Mouse (Mus musculus): Measurements from ENCODE around the gene Patl2.
A peak's percentile ranks its signal among the peaks of the same experiment; 100 is the strongest.

The Patl2 gene

DNA sequence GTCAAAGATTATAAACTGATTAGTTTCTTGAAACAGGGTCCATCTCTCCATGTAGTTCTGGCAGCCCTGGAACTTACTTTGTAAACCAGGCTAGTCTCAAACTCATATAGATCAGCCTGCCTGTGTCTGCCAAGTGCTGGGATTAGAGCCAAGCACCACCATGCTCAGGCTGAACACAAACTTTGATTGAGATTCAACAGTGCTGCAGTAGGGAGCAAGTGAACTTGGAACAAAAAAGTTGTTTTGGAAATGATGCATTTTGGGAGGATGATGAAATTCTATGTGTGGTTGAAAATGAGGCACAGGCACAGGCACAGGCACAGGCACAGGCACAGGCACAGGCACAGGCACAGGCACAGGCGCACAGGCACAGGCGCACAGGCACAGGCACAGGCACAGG, 13.8 kb downstream of the Patl2 start:
- DNase-seq (ENCODE audit: low spot score in 2 of 2) = no peak

DNA sequence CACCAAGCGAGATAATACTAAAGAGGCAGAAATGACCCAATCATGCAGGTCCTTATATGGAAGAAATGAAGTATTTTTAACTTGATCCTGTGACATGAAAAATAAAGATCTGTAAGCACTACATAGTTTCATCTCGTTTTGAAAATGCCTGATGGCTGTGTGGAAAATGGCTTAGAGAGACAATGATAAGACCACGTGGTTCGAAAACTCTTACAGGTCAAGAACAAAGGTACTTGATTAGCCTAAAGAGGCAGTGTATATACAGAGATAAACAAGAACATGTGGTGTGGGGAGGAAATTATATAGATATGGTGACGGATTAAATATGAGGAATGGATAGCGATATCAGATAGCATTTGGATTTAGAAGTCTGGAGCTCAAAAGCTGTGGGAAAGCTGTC, 14.7 kb downstream of the Patl2 start:
- no peak for DNase-seq (ENCODE audit: low spot score in 2 of 2)

DNA sequence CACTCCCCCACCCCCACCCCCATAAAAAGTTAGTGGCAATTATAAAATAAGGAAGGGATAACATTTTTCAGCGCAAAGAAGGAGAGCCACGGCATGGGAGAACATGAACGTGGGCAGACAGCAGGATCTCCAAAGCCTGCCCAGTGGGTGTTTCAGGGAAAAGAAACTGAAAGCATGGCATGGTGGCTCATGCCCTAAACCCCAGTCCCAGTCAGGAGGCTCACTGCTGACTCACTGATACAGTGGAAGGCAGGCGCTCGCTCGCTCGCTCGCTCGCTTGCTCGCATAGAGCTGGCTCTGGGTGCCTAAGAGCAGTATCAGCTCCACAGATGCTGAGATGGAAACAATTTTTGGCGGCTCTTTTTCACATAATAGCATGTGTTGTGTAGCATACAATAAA, 21.7 kb downstream of the Patl2 start:
- no peak for DNase-seq (ENCODE audit: low spot score in 2 of 2)

DNA sequence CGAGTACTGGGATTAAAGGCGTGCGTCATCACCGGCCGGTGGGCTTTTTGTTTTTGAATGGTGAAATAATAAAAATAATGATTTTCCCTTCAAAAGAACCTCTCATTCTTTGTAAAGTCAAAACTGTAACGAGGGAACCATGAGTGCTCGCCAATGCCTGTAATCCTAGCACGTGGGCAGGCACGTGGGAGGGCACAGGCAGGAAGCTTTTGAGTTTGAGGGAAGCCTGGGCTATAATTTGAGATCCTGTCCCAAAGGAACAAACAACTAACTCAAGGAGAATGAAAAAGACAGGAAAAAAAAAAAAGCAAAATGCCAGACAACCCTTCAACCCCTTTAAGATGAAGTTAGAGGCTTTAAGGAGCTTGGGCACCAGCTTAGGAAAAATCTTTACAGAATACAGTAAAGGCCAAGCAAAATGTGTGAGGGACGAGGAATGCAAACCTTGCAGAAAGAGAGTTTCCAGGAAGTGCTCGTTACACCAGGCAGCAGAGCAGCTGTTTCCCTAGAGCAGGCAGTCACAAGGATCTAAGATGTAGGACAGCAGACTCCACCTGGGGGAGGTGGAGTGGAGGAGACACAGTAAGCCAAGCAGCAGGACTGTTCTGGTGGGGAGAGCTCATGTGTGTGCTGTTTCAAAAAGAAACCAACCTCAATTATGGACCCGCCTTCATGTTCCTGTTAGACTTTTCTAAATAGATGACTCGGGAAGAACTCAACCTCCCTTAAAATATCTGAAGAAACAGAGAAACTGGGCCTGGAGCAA, 22.4 kb downstream of the Patl2 start:
- DNase-seq (ENCODE audit: low spot score in 2 of 2) = no peak

DNA sequence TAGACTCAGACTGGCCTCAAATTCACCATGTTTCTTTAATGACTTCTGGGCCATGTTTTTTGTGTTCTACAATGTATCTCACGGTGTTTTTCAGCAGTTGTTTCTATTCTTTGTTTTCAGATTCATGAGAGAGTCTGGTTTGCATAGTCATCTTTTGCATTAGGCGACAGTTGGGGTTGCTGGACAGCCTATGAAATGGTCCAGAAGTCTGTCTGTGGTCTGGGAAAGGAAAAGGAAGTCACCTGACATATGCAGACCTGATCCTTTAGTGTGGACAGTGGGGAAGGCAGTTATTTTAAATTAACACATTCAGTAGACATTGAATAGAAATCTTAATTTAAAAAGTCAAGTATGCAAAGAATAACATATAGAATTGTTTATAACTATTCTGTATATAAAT, 23.5 kb downstream of the Patl2 start:
- no peak for DNase-seq (ENCODE audit: low spot score in 2 of 2)

DNA sequence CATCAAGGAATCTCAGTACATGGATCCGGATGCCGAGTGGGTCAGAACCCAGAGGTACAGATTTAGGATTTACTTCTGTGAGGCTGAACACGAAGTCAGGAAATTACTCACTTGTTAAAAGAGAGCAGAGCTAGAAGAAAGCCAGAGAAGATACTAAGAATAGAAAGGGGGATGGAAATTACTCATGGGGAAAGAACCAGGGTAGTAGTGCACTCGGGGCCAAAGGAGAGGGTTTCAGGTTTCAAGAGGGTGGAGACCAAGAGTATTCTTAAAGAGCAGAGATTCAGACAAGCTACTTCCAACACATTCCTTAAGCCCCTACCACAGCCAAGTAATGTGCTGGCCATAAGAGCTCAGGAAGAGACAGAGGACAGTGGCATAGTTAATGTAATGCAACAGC, 24.4 kb downstream of the Patl2 start:
- DNase-seq (ENCODE audit: low spot score in 2 of 2) = no peak

DNA sequence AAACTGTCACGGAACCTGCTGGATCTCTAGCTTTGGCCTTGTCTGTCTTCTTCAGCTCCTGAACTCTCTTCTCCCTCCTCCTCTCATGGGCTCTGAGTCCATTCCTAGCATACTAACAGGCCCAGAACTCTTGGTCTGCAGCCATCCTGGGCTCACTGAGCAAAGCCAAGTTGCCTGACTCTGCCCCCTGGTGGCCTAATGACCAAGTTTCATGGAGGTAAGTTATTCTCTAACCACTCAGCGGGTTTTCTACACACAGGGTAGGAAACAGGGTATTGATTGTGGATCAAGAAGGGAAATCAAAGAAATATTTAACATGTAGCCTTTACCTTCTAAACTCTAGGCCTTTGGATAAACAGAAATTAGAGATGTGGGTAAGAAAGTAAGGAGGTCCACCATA, 25.3 kb downstream of the Patl2 start, which contains the start of gene Trim69:
TSS of gene Trim69 (plus strand) at position 21 of the 400 bp plus-strand sequence.
- peak; percentile 59 to 88 for DNase-seq (ENCODE audit: low spot score in 2 of 2)

DNA sequence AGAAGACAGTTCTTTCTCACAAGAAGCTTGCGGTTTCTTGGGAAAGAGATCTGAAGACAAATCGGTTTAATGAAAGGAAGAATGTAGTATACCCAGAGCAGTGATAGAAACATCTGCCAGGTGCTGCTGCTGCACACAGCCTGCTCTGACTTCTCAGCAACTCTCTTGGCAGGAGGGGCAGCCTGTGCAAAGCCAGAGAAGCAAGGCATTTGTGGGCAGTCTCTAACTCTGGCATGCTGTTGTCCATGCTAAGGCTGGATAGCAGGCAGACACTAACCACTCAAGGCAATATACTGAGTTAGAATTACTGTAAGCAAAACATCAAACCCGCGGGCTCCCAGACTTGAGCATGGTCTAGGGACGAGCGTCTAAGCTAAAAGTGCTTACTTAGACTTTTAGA, 26.3 kb downstream of the Patl2 start:
- peak; percentile 26 to 35 for DNase-seq (ENCODE audit: low spot score in 2 of 2)

DNA sequence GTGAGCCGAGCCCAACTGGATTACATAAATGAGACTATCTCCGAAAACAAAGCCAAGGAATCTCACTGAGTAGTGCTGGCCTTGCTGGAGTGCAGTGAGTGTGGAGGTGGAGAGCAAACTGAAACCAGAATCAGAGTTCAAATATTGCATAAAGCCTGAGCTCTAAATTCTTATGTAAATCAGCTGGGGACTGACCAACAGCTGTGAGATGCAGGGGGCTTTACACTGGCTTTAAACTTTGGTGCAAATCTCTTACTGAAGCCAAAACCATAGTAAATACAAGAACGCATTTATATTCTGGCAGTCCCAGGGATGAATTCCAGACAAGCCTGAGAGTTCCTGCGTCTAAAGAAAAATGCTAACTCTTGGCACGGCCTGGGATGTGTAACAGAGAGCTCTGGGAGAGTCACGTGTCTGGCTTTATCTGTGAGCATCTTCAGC, 27.6 kb downstream of the Patl2 start:
- DNase-seq (ENCODE audit: low spot score in 2 of 2) = no peak

DNA sequence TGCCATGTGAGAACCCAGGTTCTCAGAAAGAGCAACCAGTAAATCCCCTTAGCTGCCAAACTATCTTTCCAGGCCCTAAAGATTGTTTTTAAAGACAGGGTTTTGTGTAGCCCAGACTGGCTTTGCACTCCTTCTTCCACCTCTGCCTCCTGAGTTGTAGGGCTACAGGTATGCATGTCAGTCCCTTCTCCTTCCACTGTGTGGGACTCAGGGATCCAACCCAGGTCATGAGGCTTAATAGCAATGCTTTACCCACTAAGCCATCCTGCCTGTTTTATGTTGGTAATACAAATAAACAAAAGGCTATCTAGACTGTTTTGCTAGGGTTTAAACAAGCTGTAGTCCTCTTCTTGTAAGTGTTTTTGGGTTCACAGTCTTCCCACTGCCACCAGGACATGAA, 28.4 kb downstream of the Patl2 start:
- DNase-seq (ENCODE audit: low spot score in 2 of 2) = no peak

DNA sequence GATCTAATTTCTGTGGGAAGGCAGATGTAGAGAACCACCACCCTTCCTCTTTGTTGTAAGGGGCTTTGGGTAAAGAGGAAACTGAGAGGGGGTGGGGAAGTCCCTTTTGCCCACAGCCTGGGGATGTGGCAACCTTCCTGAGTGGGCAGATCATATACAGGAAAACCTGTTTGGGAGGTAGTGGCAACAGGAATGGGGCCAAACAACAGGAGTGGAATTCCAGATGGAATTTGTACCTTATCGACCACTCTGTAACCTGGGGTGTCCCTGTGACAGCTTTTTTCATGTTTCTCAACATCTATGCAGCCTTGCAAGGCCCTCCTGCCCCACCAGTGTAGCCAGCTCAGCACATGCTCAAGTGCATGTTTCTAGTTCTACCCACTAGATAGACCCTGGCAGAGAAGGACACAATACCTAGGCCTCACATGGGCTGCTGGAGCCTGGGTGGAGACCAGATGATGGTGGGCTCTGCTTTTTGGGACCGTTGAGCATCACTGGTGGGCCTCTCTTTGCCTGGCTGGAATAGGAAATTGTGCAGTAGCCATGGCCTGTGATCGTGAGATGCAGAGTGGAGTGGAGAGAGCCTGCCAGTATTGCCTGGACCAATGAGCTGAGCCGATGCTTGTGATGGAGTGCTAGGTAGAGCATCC, 29.8 kb downstream of the Patl2 start:
- peak in 1 of 2 experiments; percentile 9 for DNase-seq (ENCODE audit: low spot score in 2 of 2)

DNA sequence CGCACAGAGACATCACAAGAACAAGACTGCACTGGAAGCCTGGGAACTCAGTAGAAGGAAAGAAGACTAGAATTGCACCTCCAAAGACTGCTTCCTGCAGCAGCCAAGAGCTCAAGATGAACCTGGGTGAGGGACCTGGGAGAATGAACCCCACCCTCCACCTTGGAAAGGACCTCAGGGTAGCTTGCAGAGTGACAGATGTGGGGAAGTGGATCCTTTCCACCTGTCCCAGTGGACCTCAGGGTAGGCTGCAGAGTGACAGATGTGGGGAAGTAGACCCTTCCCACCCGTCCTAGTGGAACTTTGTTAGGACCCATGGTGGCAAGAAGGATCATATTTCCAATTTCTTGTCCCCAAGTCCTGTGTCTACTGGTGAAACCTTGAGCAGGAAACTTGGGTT, 30.7 kb downstream of the Patl2 start:
- no peak for DNase-seq (ENCODE audit: low spot score in 2 of 2)

DNA sequence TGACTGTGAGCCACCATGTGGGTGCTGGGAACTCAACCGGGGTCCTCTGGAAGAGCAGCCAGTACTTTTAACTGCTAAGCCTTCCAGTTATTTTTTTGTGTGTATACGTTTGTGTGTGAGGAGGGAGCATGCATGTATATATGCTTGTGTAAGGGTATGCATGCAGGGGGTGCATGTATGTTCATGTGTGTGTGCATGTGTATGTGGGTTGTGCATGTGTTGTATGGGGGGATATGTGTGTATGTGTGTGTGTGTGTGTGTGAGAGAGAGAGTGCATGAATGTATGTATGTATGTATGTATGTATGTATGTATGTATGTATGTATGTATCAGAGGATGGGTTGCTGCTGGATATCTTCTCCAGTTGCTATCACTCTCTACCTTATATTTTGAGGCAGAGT, 31.5 kb downstream of the Patl2 start:
- DNase-seq (ENCODE audit: low spot score in 2 of 2) = no peak

DNA sequence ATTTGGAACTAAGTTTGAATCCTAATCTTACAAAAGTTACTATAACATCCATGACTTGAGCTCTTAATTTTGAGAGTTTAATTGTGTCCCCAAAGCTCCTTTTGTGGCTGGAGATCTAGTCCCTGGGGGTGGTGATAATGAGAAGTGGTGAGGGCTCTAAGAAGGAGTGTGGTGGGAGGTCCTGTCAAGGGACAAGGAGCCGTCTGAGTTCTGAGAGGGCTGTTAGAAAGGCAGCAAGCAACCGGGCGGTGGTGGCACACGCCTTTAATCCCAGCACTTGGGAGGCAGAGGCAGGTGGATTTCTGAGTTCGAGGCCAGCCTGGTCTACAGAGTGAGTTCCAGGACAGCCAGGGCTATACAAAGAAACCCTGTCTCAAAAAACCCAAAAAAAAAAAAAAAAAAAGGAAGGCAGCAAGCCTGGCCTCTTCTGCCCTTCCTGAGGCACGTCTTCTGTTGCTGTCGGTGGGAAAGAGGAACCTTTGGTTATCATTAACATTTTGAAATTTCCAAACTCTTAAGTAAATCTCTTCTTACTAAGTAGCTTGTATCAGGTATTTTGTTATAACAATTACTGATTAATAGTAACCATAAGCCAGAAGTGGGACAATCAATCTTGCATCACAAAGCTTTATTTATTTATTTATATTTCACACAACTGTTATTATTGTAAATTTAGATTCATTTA, 32.2 kb downstream of the Patl2 start:
- no peak for DNase-seq (ENCODE audit: low spot score in 2 of 2)

DNA sequence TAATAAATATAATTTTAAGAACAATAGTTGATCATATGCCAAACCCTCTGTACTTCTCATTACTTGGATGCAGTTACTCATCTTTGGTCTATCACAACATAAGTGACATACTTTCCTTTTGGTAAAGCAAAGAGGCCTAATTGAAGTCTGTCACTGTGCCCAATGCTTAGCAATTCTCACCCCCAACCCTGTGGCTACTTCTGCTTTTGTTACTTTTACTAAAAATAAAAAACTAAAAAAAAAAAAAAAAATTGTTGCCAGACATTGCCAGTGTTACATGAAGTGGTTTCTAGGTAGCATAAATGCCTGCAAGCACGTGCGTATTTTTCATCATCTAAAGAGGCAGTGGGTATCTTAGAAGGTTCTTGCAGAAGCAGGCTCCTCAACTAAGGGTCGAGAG, 33.1 kb downstream of the Patl2 start:
- no peak for DNase-seq (ENCODE audit: low spot score in 2 of 2)

DNA sequence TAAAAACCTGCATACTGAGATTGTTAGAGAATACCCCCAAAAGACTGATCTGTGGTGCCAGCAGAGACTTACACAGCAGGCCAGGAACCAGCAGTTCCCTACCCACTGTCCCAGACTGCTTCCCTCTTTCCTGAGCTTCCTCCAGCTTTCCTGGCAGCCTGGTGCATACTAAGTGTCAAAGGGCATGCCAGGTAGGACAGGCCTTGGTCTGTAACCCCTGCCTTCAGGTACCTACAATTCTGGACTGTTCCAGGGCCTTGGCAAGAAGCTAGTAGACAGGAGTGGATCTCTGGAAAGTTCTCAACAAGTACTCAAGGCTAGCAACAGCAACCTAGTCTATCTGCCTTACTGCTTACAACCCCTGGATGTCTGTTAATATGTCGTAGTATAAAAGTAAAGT, 34.8 kb downstream of the Patl2 start:
- DNase-seq (ENCODE audit: low spot score in 2 of 2) = no peak

DNA sequence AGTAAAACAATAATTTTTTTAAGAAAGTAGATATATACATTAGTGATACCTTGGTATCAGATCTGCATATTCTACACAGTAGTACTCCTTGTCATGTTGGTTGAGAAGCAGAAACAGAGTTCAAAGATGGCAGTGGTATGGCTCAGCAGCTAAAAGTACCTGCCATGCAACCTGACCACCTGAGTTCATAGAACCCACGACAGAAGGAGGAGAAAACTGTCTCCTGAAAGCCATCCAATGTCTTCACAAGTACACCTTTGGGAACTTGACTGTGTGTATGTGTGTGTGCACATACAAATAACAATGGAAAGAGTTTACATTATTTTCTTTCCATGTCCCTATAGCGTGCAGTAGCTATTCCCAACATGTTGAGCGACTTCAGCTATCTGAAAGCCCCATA, 36.3 kb downstream of the Patl2 start:
- DNase-seq (ENCODE audit: low spot score in 2 of 2) = no peak

DNA sequence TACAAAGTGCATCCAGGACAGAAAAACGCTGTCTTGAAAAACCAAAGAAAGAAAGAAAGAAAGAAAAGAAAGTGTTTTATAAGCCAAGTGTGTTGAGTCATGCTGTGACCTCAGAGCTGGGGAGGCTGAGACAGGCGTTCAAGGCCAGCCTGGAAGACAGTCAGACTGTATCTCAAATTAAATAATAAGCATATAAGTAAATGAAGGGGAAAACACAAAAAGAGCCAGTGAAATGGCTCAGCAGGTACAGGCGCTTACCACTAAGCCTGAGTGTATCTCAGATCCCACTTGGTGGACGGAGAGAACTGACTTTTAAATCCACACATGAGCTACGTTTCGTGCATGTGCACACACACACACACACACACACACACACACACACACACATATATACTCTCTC, 36.7 kb downstream of the Patl2 start:
- no peak for DNase-seq (ENCODE audit: low spot score in 2 of 2)

DNA sequence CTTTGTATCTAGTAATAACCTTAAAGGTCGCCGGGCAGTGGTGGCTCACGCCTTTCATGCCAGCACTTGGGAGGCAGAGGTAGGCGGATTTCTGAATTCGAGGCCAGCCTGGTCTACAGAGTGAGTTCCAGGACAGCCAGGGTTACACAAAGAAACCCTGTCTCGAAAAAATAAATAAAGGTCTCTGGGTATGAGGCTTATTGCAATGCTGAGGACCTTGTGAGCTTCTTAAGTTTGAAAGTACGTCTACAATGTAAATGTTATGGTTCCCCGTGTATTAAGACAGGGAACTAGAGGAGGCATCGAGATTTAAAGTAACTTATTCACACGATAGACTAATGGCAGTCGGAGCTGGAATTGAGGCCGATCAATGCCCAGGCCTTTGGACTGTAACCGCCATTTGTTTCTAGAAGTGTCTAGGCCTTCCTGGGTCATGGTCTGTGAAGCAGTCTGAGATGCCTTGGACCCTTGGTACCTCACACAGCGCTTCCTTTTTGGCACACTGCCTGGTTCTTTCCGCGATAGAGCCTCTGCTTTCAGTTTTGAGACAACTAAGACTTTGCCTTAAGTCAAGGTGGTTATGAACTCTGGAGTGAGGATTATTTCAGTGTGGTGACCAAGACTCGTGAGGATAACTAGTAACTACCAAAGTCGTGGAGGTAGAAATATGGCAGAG, 37.6 kb downstream of the Patl2 start:
- DNase-seq (ENCODE audit: low spot score in 2 of 2) = peak; percentile 34 to 58

DNA sequence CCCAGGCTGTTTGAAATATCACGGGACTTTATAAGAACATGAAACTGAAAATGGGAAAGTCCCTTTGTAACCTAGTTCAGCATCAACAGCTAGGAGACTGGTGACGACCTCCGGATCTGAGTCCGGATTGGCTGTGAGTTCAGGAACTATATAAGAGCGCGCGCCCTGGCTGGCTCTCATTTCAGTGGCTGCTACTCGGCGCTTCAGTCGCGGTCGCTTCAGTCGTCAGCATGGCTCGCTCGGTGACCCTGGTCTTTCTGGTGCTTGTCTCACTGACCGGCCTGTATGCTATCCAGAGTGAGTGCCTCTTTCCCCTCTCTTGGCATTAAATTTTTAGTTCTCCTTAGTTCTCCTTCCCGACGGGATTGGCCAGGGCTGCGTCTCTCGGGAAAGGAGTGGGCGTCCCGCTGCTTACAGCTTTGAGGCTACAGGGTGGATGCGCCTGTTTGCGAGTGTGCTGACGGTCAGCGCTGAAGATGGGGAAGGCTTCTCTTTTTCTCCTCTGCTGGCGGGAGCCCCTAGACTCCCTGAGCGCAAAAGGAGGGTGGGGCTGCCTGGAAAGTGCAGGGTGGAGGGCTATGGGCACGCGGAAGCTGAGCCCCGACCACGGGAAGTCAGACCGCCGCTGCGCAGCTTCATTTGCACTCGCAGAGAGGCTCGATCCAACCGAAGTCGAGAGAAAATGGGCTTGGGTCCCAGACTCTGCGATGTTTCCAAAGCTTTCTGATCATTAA, 38.3 kb downstream of the Patl2 start, which contains the start of gene B2m:
TSS of gene B2m (plus strand) at position 179 of the 734 bp plus-strand sequence.
- DNase-seq (ENCODE audit: low spot score in 2 of 2) = peak; percentile 88 to 95

DNA sequence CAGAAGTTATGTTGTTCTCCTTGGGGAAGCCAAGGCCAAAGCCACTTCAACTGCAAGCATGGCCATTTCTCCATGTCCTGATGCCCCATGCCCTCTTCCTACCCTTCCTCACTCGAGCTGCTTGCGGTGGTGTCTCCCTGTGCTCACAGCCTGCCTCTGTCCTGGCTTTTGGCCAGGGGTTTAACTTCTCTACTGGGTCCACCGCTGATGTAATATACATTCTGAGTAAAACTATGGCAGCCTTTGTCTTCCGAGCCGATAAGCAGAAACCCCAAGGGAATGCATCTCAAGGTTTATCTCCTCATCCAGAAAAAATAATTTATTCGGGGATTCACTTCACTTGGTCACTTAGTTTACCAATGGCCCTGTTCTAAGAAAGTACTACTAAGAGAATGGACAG, 39.3 kb downstream of the Patl2 start:
- no peak for DNase-seq (ENCODE audit: low spot score in 2 of 2)

DNA sequence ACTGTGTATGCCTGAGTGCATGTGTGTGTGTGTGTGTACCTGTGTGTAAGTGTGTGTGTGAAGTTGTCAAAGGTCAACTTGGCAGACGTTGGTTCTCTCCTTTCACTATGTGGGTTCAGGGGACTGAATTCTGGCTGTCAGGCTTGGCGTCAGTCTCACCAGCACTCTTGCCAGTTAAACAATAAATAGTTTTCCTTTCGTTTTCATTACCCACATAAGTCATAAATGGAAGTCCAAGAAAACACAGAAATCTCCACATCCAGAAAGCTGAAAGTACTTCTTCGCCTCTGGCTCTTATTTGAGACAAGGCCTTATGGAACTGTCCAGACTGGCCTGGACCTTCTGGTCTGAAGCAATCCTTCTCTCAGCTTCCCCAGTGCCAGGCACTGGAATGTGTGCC, 40.2 kb downstream of the Patl2 start:
- no peak for DNase-seq (ENCODE audit: low spot score in 2 of 2)
